Mouse (Mus musculus): ENCODE measurements at regions not wholly inside any gene's neighbourhood (a gene's known extent, or its start where the extent isn't known, plus 50 kb on each side); places are given as distances from the start of the nearest gene placed in this dataset.

DNA sequence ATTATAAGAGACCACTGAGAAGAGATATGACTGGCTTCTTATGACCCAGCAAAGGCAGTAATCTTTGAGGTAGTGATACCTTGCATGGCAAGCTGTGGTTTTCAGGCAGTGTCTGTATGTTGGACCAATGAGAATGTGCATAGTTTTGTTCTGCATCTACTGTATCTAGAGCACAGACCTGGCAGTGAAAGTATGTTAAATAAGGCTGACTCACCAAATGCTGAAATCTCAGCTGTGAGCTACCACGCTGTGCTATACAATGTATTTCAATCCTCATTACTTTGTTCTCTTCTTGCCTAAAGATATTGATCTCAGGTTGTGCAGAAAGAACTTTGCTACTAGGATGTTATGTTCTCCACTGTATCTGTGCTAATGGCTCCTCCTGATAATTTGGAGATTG is 83.9 kb upstream of the Zfp827 start:
- 97% methylated on average over 1 of the region's 1 CpGs for WGBS
- no peak for ATAC-seq (ENCODE audit: low read depth)
- Histone ChIP-seq H3K4me3 (no peak overlapping the region), H3K9me3 (no peaks in the 10 kb centered on the region), H3K4me1 (replicated peaks) (no peaks in the 10 kb centered on the region), H3K36me3 (no peaks in the 10 kb centered on the region), H3K9ac (no peak overlapping the region), H3K27ac (replicated peaks) (no peak overlapping the region), H3K4me2 (no peak overlapping the region), H3K27me3 (no peaks in the 10 kb centered on the region)

DNA sequence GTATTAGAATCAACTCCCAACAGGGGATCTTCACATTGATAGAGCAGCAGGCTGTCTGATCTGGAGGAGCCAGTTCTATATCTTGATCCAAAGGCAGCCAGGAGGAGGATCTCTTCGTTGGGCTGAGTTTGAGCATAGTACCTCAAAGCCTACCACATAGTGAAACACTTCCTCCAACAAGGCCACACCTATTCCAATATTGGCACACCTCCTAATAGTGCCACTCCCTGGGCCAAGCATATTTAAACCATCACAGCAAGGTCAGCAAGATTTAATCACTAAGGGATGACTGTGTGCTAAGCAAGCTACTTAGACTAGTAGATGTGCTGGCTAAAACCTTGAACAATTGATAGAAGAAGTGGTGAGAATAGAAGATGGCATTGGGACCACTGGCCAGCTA is 82.6 kb upstream of the Zfp827 start:
- Histone ChIP-seq H3K9me3 (no peaks in the 10 kb centered on the region), H3K9ac (no peak overlapping the region), H3K4me2 (no peak overlapping the region), H3K27me3 (no peaks in the 10 kb centered on the region), H3K27ac (replicated peaks) (no peak overlapping the region), H3K4me1 (replicated peaks) (no peaks in the 10 kb centered on the region), H3K4me3 (no peak overlapping the region), H3K36me3 (no peaks in the 10 kb centered on the region)
- ATAC-seq (ENCODE audit: low read depth) = no peak
- 63% methylated on average over 1 of the region's 1 CpGs for WGBS

- no peak overlapping the region for H3K4me2 ChIP-seq
- no peak overlapping the region for H3K4me3 ChIP-seq
- no peaks in the 10 kb centered on the region for H3K27me3 ChIP-seq
- no peaks in the 10 kb centered on the region for H3K4me1 ChIP-seq (replicated peaks)
- no peak overlapping the region for H3K27ac ChIP-seq (replicated peaks)
- no peaks in the 10 kb centered on the region for H3K36me3 ChIP-seq
- WGBS = 92% methylated on average over 2 of the region's 2 CpGs
- no peaks in the 10 kb centered on the region for H3K9me3 ChIP-seq
- ATAC-seq (ENCODE audit: low read depth) = no peak
- H3K9ac ChIP-seq = no peak overlapping the region
These were observed 82.2 kb upstream of the Zfp827 start for GRCm38 (mm10) chr8:78946085-78946484.

GRCm38 (mm10) chr8:78975034-78975433 is 53.2 kb upstream of the Zfp827 start:
- ATAC-seq (ENCODE audit: low read depth) = no peak

More at GRCm38 (mm10) chr8:78975034-78975433, 53.2 kb upstream of the Zfp827 start:
- no peaks in the 10 kb centered on the region for H3K36me3 ChIP-seq
- no peak overlapping the region for H3K4me2 ChIP-seq
- H3K9me3 ChIP-seq = no peaks in the 10 kb centered on the region
- 92% methylated on average over 3 of the region's 3 CpGs for WGBS
- H3K4me3 ChIP-seq = no peak overlapping the region
- no peaks in the 10 kb centered on the region for H3K27me3 ChIP-seq
- H3K4me1 ChIP-seq (replicated peaks) = no peaks in the 10 kb centered on the region
- no peak overlapping the region for H3K27ac ChIP-seq (replicated peaks)
- H3K9ac ChIP-seq = no peak overlapping the region
